Mouse (Mus musculus): ENCODE data around the gene Kmt2d.
"Not testable (repeated sequence)": the region's sequence is repeated elsewhere in the genome, so short reads cannot be mapped to it uniquely, and the experiment has no call there.

Gene Kmt2d

DNA sequence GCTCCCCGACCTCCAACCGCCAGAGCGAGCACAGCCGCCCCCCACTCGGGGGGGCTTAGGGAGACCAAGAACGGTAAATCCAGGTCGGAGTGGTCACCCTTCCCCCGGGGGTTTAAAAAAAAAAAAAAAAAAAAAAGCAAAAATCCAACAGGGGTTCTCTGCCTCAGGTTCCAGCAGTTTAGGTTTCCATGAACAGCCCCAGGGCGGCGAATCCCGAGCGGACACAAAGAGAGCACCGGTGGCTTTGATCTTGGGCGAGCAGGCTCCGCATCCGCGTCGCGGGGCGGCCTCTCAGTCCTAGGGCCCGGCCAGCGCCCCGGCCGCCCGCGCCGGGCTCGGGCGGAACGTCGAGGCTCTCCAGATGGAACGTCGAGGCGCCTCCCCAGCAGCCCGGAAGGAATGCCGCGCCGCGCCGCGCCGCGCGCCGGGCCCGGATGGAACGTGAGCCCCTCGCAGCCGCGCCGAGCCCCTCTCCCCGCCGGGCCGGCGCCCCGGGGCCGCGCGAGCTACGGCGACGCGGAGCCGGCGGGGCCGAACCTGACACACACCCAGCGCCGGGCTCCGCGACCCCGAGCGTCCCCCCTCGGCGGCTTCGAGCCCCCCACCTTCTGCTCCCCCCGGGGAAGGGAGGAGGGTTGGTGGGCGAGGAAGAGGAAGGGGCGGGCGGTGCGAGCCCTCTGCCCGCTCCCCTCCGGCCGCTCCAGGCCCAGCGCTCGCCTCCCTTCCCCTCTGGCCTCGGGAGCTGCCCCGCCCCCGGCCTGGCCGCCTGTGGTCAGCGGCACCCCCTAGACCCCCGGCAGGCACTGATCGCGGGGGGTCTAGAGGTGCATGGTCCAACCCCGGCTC is at the start of gene Kmt2d:
Kmt2d (minus strand) TSS at position 135 of the 846 bp plus-strand sequence.
- DNase-seq (ENCODE audit: low spot score in 2 of 2) = no peak

DNA sequence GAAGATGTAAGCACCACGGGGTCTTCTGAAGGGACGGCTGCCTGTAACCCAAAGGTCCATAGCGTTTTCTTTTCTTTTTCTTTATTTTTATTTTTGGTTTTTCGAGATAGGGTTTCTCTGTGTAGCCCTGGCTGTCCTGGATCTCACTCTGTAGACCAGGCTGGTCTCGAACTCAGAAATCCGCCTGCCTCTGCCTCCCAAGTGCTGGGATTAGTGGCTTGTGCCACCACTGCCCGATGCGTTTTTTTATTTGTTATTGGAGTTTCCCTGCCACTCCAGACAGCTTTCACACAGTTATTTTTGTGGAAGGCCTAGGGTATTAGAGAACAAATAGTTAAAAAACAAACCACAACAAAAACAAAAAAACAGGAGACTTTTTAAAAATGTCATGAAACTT is 47.5 kb upstream of the Kmt2d start:
- not testable (repeated sequence) for DNase-seq (ENCODE audit: low spot score in 2 of 2)

DNA sequence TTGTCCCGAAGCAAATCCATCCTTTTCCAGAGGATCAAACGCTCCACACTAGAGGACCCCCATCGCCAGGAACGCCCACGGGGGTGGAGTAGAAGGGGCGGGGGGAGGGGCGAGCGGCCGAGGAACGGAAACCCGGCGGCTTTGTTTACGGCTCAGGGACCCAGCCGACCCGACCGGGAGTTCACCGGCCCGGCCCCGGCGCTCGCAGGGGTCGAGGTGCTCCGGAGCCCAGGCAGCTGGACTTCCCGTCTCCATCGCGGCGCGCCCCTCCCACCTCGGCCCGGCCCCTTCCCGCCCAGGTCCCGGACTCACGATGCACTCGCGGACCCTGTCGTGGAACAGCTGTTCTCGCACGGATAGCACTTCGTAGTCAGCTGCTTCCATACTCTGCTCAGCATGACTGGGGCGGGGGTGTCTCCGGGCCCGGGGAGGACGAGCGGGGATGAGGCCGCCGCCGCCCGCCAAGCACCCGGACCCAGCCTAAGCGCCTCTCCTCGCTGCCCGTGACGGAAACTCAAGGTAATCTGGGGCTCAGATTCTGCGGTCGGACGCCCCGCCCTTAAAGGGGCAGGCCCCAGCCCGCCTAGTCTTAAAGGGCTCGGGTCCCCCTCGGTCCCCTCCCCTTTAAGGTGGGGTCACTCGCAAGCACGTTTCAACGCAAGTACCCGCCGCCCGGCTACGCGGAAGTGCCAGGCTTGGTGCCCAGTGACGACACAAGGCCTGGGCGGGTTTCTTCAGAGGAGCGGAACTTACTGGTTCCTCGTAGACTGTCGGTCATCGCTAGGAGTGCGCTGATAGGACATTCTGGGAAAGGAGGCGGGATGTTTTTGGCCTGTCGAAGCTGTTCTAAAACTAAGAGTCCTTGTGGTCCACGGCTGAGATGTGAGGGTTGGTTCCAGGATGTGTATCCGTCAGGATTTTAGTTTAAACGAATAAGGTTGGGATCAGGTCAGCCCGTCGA is 46.8 kb upstream of the Kmt2d start, which contains the start of gene Lmbr1l:
Lmbr1l (minus strand) TSS at position 694 of the 961 bp plus-strand sequence.
- DNase-seq (ENCODE audit: low spot score in 2 of 2) = peak; percentile 100

DNA sequence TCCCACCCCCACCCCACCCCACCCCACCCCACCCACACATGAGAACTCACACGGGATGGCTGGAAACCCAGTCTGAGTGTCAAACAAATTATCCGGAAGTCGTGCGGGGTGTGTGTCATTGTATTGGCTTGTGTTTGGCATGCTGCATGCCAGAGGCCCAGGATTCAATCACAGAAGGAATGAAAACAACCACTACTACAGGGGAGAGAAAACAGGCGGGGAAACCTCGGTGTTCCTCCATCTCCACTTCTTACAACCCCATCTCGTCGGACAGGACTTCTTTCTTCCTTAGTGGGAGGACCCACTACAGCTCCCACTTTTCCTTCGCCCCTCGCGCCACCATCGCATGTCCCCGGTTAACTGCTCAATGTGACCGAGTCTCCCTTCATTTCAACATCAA is 46.1 kb upstream of the Kmt2d start:
- no peak for DNase-seq (ENCODE audit: low spot score in 2 of 2)

DNA sequence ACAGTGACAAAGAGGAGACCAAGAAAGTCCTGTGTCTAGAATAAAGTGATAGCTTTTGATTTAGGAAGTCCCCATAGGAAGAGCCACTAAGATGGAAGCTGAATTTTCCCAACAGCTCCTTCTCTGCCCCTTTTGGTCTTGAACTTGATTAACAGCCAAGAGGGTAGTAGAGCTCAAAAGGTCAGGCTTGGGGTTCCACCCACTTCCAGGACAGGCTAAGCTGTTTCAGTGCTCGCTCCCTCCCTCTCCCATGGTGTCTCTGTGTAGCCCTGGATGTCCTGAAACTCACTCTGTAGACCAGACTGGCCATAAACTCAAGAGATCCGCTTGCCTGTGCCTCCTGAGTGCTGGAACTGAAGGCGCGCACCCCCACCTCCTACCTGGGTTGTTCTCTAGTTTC is 45.0 kb upstream of the Kmt2d start:
- DNase-seq (ENCODE audit: low spot score in 2 of 2) = no peak

DNA sequence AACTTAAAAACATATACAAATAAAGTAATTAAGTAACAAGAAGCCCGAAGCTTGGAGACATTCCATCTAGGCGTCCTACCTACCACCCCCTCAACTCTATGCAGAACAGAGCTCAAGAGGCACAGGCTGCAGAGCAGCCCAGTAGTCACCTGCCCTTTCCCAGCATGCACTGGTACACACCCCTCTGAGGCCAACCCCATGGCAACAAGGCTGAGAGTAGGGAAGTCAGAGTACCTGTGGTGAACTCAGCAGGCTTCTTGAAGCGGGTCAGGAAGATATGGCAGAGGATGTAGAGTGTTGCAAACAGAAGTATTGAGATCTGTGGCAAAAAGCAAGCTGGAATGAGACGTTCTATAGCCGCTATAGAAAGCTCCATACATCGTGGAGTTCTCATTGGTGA is 43.9 kb upstream of the Kmt2d start:
- no peak for DNase-seq (ENCODE audit: low spot score in 2 of 2)

DNA sequence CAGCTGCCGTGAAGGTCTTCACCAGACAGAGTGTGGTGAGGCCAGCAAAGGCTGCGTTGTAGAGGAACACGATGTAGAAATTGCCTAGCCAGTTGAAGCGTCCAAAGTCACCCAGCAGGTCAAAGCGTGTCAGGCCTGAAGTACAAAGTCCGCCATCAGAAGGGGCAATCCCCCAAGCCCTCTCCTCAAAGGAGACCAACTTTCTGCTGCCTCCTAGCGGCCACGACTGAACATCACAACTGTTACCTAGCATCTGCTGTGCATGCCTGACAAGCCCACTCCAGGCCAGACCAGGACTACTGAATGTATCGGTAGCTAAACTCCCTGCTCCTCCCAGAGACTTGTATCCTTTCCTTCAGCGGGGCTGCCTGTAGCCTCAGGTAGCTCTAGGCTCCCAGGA is 33.7 kb upstream of the Kmt2d start:
- no peak for DNase-seq (ENCODE audit: low spot score in 2 of 2)

DNA sequence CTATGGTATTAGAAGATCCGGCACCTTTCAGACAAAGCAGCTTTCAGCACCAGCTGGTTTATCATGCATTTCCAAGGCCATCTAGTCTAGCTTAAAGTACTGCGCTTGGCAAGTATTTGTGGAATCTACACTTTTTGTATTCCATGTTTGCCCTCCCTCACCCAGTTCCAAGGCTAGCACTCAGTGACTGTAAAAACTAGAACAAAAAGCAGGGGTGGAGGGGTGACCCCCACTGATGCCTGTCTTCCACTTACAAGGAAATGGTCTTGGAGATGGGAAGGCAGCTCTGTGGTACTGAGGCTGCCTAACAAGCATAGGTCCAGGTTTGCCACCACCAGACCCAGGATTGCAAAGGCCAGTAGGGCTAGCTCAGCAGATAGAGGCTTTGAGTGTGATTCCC is 31.6 kb upstream of the Kmt2d start:
- no peak for DNase-seq (ENCODE audit: low spot score in 2 of 2)

DNA sequence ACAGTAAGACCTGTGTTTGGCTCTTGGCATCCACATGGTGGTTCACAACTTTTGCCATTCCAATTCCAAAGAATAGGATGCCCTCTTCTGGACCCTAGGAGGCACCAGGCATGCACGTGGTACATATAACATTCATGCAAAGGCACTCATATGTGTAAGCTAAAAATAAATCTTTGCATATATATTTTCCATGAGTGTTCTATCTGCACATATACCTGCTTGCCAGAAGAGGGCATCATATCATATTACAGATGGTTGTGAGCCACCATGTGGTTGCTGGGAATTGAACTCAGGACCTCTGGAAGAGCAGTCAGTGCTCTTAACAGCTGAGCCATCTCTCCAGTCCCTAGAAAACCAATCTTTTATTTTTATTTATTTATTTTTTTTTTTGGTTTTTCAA is 30.5 kb upstream of the Kmt2d start:
- DNase-seq (ENCODE audit: low spot score in 2 of 2) = no peak

DNA sequence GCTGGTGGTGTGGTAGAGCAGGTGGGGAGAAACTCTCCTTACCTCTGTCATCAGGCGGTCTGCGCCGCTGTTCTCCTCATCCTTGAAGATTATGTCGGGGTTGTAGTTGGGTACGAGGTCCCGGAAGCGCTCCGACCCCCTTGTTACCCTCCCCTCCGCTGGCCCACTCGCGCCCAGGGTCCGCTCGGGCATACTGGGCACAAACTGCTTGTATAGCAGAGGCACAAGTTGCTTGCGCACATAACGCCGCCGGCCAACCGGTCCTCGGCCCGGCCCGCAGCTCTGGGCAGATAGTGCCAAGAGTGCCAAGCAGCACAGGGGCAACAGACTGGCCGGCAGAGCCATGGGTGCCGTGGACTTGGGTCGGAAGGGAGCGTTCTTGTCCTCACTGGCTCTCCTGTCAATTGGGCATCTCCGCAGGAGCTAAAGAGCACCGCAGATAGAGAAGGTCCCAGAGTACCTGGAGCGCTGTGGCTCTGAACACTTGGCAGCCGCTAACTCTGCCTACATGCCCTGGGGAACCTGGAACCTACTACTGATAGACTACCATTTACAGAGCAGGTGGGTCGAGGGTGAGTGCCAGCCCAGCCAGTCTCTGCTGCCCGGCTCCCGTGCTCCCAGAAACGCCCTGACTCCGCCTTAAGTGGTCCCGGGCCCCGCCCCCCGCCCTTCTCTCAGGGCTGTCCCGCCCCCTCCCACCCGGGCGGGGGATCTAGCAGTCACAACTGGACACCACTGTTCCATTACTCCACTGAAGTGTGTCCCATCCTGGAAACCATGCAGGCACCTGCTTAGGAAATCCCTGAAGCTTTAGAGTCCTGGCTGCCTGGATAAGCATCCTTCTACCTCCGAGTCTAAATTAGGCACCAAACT is 27.2 kb upstream of the Kmt2d start, which contains the start of gene Dhh:
Dhh (minus strand) TSS at position 613 of the 873 bp plus-strand sequence.
- DNase-seq (ENCODE audit: low spot score in 2 of 2) = no peak

DNA sequence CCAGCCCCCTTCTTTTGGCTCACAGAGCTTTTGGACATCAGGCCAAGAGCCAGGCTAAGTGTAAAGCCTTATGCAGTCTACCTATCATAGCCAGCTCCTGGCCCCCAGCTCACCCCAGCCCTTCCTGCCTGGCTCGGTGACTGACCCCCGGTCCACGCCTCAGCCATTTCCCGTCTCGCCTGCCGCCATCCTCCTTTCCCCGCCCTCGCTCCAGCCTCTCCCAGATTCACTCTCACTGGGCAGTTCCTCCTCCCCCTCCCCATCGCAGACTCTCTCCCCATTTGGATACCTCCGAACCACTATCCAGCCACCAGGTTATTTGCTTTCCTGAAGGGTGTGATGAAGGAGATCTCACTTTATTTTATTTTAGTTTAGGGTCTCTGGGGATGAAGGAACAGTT is 26.5 kb upstream of the Kmt2d start:
- no peak for DNase-seq (ENCODE audit: low spot score in 2 of 2)

DNA sequence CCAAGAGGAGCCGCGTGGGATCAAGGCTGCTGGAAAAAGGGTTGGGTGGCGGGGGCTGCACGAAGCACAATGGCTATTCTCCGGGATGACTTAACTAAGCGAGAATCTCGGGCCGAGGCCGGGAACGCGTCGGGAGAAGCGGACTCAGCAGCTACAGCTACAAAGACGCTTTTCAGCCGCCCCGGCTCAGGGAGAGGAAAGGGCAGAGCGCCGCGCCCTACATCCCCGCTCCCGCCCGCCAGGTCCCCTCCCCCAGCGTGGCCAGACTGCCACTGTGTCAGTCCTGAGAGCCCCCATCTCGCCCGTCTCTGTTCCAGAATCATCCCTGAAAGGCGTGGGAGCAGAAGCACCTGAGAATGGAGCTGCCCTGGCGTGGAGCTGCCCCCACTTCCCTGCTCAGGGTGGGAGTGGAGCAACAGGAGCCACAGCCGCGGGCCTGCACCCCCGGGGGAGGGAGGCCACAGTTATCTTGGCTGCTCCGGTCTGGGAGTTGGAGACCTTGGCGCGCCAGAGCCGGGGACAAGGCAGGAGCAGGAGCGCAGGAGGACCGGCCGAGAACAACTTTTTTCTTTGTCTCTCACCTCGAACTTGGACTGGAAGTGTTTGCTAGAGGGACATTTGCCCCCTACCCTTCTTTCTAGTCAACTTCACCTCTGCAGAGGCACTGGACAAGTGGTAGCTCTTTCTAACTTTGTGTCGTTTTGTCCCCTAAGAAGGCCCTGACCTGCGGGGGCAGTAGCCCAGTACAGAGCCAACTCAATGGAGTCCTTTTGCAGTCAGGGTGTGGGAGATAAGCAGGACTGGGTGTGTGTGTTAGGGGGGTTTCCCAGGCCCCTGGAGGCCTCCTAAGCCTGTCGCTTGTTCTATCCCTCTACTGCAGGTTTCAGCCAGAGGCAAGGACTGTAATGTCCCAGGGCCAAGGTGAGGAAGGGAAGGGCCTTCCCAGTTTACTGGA is 24.9 kb upstream of the Kmt2d start:
- no peak for DNase-seq (ENCODE audit: low spot score in 2 of 2)

DNA sequence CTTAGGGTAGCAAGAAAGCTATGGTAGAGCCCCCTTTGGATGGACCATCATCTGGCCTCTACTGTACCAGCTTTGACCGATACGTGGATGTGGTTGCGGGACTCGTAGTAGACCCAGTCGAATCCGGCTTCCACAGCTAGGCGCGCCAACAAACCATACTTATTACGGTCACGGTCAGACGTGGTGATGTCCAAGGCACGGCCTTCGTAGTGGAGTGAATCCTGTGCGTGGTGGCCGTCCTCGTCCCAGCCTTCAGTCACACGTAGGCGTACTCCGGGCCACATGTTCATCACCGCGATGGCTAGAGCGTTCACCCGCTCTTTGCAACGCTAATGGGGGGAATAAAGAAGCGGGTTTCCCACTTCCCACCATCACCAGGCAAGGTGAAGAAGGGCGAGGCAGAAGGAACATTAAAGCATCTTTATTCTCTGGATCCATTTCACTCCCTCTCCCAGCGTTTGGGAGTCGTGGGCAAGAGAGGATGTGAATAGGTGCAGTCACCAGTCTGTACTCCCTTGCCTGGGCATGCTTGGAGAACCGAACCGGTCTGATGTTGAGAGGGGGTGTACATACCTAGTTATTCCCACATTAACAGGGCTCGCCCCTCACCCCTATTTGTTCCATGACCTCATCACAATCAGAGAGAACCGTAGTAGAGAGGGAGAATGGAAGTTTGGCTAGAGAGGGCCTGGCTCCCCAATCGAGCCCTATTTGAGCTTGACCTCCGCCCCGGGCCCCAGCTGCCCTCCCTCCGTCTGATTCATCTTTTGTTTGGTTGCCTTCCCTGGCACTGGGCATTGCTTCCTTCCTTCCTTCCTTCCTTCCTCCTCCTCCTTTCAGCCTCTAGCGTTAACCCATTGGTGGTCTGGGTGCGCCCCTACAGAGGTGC is 24.0 kb upstream of the Kmt2d start:
- DNase-seq (ENCODE audit: low spot score in 2 of 2) = no peak

DNA sequence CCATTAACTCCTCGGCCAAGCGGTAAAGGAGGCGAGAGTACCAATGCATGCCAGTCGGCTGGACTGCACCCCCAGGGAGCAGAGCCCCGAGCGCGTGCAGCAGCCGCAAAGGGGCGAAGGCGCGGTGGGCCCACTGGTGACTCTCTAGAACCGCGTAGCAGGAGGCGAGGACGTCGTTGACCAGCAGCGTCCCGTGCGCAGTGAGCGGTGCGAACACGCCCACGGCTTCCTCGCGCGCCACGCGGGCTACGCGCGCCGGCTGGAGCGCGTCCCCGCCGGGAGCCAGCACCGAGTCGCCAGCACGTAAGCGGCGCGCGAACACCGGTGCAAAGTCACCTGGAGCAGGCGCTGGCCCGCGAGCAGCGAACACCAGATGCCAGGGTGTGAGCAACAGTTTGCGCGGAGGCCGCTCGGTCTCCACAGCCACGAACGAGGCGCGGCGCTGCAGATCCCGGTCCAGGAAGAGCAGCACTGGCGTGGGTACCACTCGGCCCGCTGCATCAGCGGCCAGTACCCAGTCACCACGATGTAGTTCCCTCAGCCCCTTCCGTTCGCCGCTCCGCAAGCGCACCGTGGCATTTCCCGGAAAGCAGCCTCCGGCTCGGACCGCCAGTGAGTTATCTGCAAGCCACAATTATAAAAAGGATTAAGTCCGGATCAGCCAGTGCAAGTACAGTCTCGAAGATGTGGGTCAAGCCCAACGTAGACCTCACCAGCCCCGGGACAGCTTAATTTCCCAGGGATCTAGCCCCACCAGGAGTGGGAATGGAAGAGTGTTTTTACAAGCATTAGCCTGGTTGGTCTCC is 23.1 kb upstream of the Kmt2d start, which contains the start of gene Rhebl1:
Rhebl1 (minus strand) TSS at position 601 of the 806 bp plus-strand sequence.
- DNase-seq (ENCODE audit: low spot score in 2 of 2) = peak in 1 of 2 experiments; percentile 50

DNA sequence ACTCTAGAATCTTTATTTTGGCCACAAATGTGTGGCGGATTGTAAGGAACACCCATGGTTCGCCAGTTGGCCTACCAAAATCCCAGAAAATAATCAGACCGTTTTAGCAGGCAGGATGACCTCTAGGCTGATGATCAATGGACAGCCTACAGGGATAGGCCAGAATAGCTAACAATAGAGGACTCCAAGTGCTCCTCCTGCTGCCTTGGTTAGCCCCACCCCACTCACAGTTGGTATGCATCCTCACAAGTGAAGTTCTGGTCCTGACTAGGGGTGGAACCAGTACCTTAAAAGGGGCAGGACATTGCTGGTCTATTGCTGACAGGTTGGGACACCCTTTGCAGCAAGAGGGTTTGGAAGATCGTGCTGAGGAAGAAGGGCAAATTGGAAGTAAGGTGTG is 22.0 kb upstream of the Kmt2d start:
- DNase-seq (ENCODE audit: low spot score in 2 of 2) = no peak

DNA sequence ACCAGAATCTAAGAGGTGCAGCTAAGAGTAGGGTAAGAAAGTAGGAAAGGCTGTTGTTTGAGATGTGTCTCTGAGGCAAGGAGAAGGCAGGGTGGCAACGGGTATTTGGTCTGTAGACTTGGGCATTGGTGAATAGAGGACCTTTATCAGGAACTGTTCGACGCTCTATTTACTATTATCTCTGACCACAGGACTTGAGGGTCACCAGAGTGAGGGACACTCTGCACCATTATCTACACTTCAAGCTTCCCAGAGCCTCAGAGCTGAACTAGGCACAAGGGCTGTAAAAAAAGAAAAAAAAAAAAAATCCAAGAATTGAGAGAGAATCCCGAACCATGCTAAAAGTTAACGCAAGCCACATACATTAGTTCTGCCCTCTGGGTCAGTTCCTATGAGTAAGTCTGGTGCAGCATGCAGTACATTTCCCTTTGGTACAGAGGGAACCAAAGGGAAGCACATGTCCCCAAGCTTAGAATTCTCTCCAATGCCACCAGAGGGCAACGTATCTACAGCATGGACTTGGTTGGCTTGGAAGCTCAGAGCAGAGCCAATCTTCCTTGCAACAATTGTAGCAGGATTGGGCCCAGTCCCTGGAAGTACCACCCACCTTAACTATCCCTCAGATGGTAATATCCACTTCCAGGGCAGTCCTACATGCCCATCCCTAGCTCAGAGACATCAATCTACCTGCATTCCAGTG is 21.1 kb upstream of the Kmt2d start:
- DNase-seq (ENCODE audit: low spot score in 2 of 2) = peak; percentile 80 to 82

DNA sequence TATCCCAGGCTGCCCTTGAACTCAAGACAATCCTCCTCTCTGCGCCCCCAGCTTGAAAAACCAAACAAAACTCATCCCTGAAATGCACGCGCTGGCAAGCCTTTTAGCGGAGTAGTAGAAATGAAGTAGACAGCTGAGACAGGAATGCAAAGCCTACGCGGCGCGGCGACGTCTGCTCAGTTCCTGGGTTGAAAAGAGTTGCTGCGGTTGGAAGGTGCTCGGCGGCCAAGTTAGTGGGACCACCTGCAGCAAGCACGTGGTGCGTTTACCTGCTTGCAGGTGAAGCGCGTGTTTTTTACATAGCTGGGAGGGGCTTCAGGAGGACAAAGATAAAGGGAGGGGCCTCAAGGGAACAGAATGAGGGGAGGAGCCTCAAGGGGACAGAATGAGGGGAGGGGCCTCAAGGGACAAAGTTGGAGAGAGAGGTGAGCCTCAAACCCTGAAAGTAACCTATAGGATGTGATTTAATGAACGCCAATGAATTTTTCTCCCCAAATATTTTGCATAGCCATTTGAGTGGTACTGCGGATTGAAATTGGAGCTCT is 20.3 kb upstream of the Kmt2d start:
- DNase-seq (ENCODE audit: low spot score in 2 of 2) = peak in 1 of 2 experiments; percentile 47

Data from right cerebral cortex, postnatal 10 days (tissue).